Mouse (Mus musculus) embryonic fibroblast, embryonic 13.5 days (primary cell): ENCODE data around the gene Cpvl.

Source experiments
- CTCF ChIP-seq: IDR thresholded peaks from 2 replicates; pipeline ENCODE4 v1.5.1; 2011; ENCODE audit warnings: mild to moderate bottlenecking, control low read depth, low read length, moderate library complexity, borderline replicate concordance; ENCODE audit not compliant: insufficient read depth
- POLR2A ChIP-seq: IDR thresholded peaks from 2 replicates; pipeline ENCODE4 v1.6.1; 2011; ENCODE audit warnings: low read depth, mild to moderate bottlenecking, control low read depth, low read length, moderate library complexity

GRCm38 (mm10) chr6:53904186-53904585 lies 74.3 kb downstream of the Cpvl start:
- TF ChIP-seq CTCF (no peak), POLR2A (no peak)
